Mouse (Mus musculus): Measurements from ENCODE around the gene 3110040N11Rik.

DNA sequence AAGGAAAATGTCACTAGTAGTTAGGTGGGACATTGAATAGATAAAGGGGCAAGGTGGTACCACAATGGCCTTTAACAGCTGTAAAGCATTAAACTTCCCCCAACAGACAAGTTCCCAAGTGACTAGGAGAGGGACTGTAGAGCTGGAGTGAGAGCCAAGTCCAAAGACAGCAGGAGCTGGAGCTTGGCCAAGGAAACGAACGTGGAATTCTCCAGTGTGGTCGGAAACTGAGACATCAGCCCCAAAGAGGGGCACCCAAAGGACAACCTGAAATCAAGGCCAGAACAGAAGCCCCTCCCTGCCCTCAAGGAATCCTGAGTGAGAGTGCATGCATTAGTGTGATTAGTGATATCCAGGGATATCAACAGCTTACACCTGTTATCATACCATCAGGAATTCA, 36.1 kb upstream of the 3110040N11Rik start:
- TF ChIP-seq CTCF (IDR thresholded peaks at IDR 0.05) (no peak), POLR2A (IDR thresholded peaks at IDR 0.05; ENCODE audit: insufficient read depth, low read depth, low read length) (no peak), EP300 (IDR thresholded peaks at IDR 0.05; ENCODE audit: insufficient read depth, low read depth, low read length) (no peak)
